Mouse (Mus musculus): ENCODE measurements around the gene Nemp2. TPM values are rescaled to one million over a fixed set of nuclear protein-coding genes. Genes with fewer than 3 reads are reported as not detected.

The Nemp2 gene
- 3.8 and 5.8 TPM in 2 replicates for polyA plus RNA-seq (2015; fragmentation: Nextera tagmentation; extraction: Ambion mirVana)

- H3K36me3 ChIP-seq, result no peaks in the 10 kb centered on the region
- no peaks in the 10 kb centered on the region for H3K9me3 ChIP-seq (replicated peaks)
- peak within 1 kb of the TSS; percentile 91 for H3K27ac ChIP-seq (replicated peaks)
- no peaks in the 10 kb centered on the region for H3K27me3 ChIP-seq (replicated peaks)
- H3K4me3 ChIP-seq (replicated peaks), result peak within 1 kb of the TSS; percentile 91
- H3K9ac ChIP-seq (replicated peaks), result peak within 1 kb of the TSS; percentile 92
- peak; percentile 95 for ATAC-seq (ENCODE audit: low FRiP score)
- WGBS, result under 1% methylated on average over 42 of the region's 44 CpGs
- H3K4me2 ChIP-seq, result peak within 1 kb of the TSS; percentile 60
- peaks cover 14% of the 10 kb centered on the region for H3K4me1 ChIP-seq
Observed at GRCm38 (mm10) chr1:52630248-52630936, at the start of gene Nemp2. TSS of gene Nemp2 (plus strand) at chr1:52630703.

GRCm38 (mm10) chr1:52581744-52582143 lies 48.8 kb upstream of the Nemp2 start:
- Histone ChIP-seq H3K4me3 (replicated peaks) (no peak overlapping the region), H3K27ac (replicated peaks) (no peak overlapping the region), H3K27me3 (replicated peaks) (no peaks in the 10 kb centered on the region), H3K4me1 (peaks cover 9% of the 10 kb centered on the region), H3K9ac (replicated peaks) (no peak overlapping the region), H3K36me3 (no peaks in the 10 kb centered on the region), H3K4me2 (no peak overlapping the region), H3K9me3 (replicated peaks) (no peaks in the 10 kb centered on the region)
- 83% methylated on average over 6 of the region's 6 CpGs for WGBS
- ATAC-seq (ENCODE audit: low FRiP score), result no peak

GRCm38 (mm10) chr1:52582866-52583265 lies 47.6 kb upstream of the Nemp2 start:
- Histone ChIP-seq H3K9me3 (replicated peaks) (no peaks in the 10 kb centered on the region), H3K4me1 (peaks cover 7% of the 10 kb centered on the region), H3K36me3 (no peaks in the 10 kb centered on the region), H3K27ac (replicated peaks) (no peak overlapping the region), H3K4me3 (replicated peaks) (no peak overlapping the region), H3K4me2 (no peak overlapping the region), H3K9ac (replicated peaks) (no peak overlapping the region), H3K27me3 (replicated peaks) (no peaks in the 10 kb centered on the region)
- ATAC-seq (ENCODE audit: low FRiP score), result no peak
- 98% methylated on average over 1 of the region's 1 CpGs for WGBS

- Histone ChIP-seq H3K27me3 (replicated peaks) (no peaks in the 10 kb centered on the region), H3K36me3 (no peaks in the 10 kb centered on the region), H3K4me1 (peaks cover 5% of the 10 kb centered on the region; the same call in 1 of the 2 replicates), H3K4me2 (peak overlapping the region; percentile 41; the same call in 1 of the 2 replicates), H3K9ac (replicated peaks) (no peak overlapping the region), H3K27ac (replicated peaks) (no peak overlapping the region), H3K4me3 (replicated peaks) (no peak overlapping the region), H3K9me3 (replicated peaks) (no peaks in the 10 kb centered on the region)
- peak; percentile 85 for ATAC-seq (ENCODE audit: low FRiP score)
- 38% methylated on average over 11 of the region's 11 CpGs for WGBS
Observed at GRCm38 (mm10) chr1:52596982-52597646, 33.4 kb upstream of the Nemp2 start.

GRCm38 (mm10) chr1:52597761-52598160 lies 32.7 kb upstream of the Nemp2 start:
- no peak overlapping the region for H3K4me3 ChIP-seq (replicated peaks)
- H3K9me3 ChIP-seq (replicated peaks), result no peaks in the 10 kb centered on the region
- WGBS, result 44% methylated on average over 11 of the region's 11 CpGs
- H3K4me2 ChIP-seq, result peak overlapping the region; percentile 41
- no peaks in the 10 kb centered on the region for H3K36me3 ChIP-seq
- peaks cover 5% of the 10 kb centered on the region; the same call in 1 of the 2 replicates for H3K4me1 ChIP-seq
- H3K27ac ChIP-seq (replicated peaks), result no peak overlapping the region
- ATAC-seq (ENCODE audit: low FRiP score), result peak; percentile 50; the same call in 1 of the 2 replicates
- no peaks in the 10 kb centered on the region for H3K27me3 ChIP-seq (replicated peaks)
- H3K9ac ChIP-seq (replicated peaks), result no peak overlapping the region

DNA sequence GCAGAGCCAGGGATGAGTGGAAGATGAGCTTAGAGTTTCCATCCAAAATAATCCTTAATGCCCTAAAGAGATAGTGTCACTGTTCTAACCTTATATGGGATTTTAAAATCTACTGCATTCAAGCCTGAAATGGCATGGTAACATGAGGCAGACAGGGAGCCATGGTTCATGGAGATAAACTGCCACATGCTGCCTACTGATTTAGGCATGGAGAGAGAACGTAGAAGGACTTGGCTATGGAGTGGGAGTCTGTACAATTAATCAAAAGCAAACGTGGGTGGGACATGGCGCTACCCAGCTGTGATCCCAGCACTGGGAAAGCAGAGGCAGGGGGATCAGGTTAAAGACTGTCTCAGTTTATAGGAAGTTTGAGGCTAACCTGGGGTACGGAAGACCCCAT lies 32.1 kb upstream of the Nemp2 start:
- Histone ChIP-seq H3K27ac (replicated peaks) (no peak overlapping the region), H3K9ac (replicated peaks) (no peak overlapping the region), H3K4me1 (peaks cover 5% of the 10 kb centered on the region; the same call in 1 of the 2 replicates), H3K27me3 (replicated peaks) (no peaks in the 10 kb centered on the region), H3K4me3 (replicated peaks) (no peak overlapping the region), H3K36me3 (no peaks in the 10 kb centered on the region), H3K4me2 (no peak overlapping the region), H3K9me3 (replicated peaks) (no peaks in the 10 kb centered on the region)
- WGBS, result 62% methylated on average over 4 of the region's 4 CpGs
- 0 out of 2 replicates have a peak, but pooled peaks have one; percentile 47 for ATAC-seq (ENCODE audit: low FRiP score)

- H3K4me3 ChIP-seq (replicated peaks), result no peak overlapping the region
- ATAC-seq (ENCODE audit: low FRiP score), result no peak
- no peak overlapping the region for H3K27ac ChIP-seq (replicated peaks)
- no peaks in the 10 kb centered on the region for H3K36me3 ChIP-seq
- no peaks in the 10 kb centered on the region for H3K9me3 ChIP-seq (replicated peaks)
- H3K9ac ChIP-seq (replicated peaks), result no peak overlapping the region
- no peaks in the 10 kb centered on the region for H3K27me3 ChIP-seq (replicated peaks)
- 89% methylated on average over 3 of the region's 3 CpGs for WGBS
- H3K4me1 ChIP-seq, result peaks cover 5% of the 10 kb centered on the region; the same call in 1 of the 2 replicates
- H3K4me2 ChIP-seq, result no peak overlapping the region
Observed at GRCm38 (mm10) chr1:52601496-52601895, 29.0 kb upstream of the Nemp2 start.

DNA sequence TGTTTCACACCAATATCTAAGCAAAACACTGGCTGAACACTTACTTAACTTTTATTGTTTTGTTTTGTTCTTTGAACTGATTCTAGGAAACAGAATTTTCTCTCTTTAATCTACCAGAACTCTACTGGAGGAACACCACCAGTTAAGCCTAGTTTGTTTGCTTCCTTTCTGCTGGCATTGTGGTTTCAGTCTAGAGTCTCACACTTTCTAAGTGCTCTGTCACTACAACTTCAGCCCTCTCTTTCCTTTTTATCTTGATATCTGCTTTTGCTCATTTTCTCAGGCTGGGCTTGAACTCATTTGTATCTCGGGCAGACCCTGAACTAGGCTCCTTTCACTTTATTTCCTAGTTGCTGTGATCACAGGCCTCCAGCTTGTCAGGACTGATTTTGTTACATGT lies 22.8 kb upstream of the Nemp2 start:
- no peak overlapping the region for H3K9ac ChIP-seq (replicated peaks)
- no peaks in the 10 kb centered on the region for H3K9me3 ChIP-seq (replicated peaks)
- H3K4me2 ChIP-seq, result no peak overlapping the region
- H3K36me3 ChIP-seq, result no peaks in the 10 kb centered on the region
- no peaks in the 10 kb centered on the region for H3K27me3 ChIP-seq (replicated peaks)
- ATAC-seq (ENCODE audit: low FRiP score), result no peak
- WGBS, result 94% methylated on average over 1 of the region's 1 CpGs
- no peak overlapping the region for H3K4me3 ChIP-seq (replicated peaks)
- no peak overlapping the region for H3K27ac ChIP-seq (replicated peaks)
- H3K4me1 ChIP-seq, result no peaks in the 10 kb centered on the region

- Histone ChIP-seq H3K27me3 (replicated peaks) (no peaks in the 10 kb centered on the region), H3K9me3 (replicated peaks) (no peaks in the 10 kb centered on the region), H3K27ac (replicated peaks) (no peak overlapping the region), H3K4me3 (replicated peaks) (no peak overlapping the region), H3K4me1 (no peaks in the 10 kb centered on the region), H3K9ac (replicated peaks) (no peak overlapping the region), H3K36me3 (no peaks in the 10 kb centered on the region), H3K4me2 (no peak overlapping the region)
- no peak for ATAC-seq (ENCODE audit: low FRiP score)
- 93% methylated on average over 4 of the region's 4 CpGs for WGBS
Observed at GRCm38 (mm10) chr1:52608486-52608885, 22.0 kb upstream of the Nemp2 start.

GRCm38 (mm10) chr1:52618217-52618616 lies 12.3 kb upstream of the Nemp2 start:
- Histone ChIP-seq H3K4me1 (no peaks in the 10 kb centered on the region), H3K4me3 (replicated peaks) (no peak overlapping the region), H3K9ac (replicated peaks) (no peak overlapping the region), H3K4me2 (no peak overlapping the region), H3K9me3 (replicated peaks) (no peaks in the 10 kb centered on the region), H3K27ac (replicated peaks) (no peak overlapping the region), H3K27me3 (replicated peaks) (no peaks in the 10 kb centered on the region), H3K36me3 (no peaks in the 10 kb centered on the region)
- WGBS, result 91% methylated on average over 1 of the region's 1 CpGs
- no peak for ATAC-seq (ENCODE audit: low FRiP score)

DNA sequence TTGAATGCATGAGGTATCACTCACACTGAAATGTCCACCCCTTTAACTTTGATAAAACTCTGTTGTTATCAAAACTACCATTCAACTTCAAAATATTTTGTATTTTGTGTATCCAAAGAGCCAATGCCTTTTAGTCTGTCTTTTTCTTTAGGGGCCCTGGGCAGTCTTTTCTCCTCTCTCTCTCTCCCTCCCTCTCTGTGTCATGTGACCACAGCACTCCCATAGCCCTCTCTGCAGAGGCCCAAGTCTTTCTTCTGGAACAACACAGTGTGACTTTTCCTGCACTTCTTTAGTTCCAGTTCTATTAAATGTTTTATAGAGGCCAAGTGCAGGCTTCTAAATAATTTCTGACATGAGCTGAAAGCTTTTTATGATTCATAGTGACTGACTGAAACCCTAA lies 10.1 kb upstream of the Nemp2 start:
- H3K36me3 ChIP-seq, result no peaks in the 10 kb centered on the region
- H3K9ac ChIP-seq (replicated peaks), result no peak overlapping the region
- H3K27ac ChIP-seq (replicated peaks), result no peak overlapping the region
- no peaks in the 10 kb centered on the region for H3K27me3 ChIP-seq (replicated peaks)
- no peak overlapping the region for H3K4me3 ChIP-seq (replicated peaks)
- no peak for ATAC-seq (ENCODE audit: low FRiP score)
- H3K9me3 ChIP-seq (replicated peaks), result no peaks in the 10 kb centered on the region
- no peak overlapping the region for H3K4me2 ChIP-seq
- no peaks in the 10 kb centered on the region for H3K4me1 ChIP-seq

DNA sequence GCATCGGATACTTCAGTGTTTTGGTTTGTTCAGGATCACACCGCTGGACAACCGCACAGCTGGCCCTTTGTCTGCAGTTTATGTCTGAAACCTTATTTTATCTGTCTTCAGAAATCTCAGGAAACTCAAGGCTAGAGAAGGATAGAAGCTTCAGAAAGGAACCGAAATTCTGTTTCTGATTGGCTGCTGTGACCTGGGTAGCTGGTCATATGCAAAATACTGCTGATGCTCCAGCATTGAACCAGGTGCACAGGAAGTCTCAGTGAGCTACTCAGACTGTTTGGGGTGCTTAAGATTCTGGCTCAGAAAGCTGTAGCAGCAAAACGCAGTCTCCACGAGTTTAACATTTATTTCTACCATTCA lies 415 bp downstream of the Nemp2 start:
- H3K4me3 ChIP-seq (replicated peaks), result peak overlapping the region; percentile 91
- 1% methylated on average over 6 of the region's 6 CpGs for WGBS
- H3K36me3 ChIP-seq, result no peaks in the 10 kb centered on the region
- peak overlapping the region; percentile 92 for H3K9ac ChIP-seq (replicated peaks)
- peak; percentile 90 for ATAC-seq (ENCODE audit: low FRiP score)
- H3K27me3 ChIP-seq (replicated peaks), result no peaks in the 10 kb centered on the region
- H3K27ac ChIP-seq (replicated peaks), result peak overlapping the region; percentile 91
- no peaks in the 10 kb centered on the region for H3K9me3 ChIP-seq (replicated peaks)
- peak overlapping the region; percentile 60 for H3K4me2 ChIP-seq
- H3K4me1 ChIP-seq, result peaks cover 14% of the 10 kb centered on the region

Measured in neural tube, embryonic 15.5 days (tissue).